Mouse (Mus musculus) CH12.LX (cell line): ENCODE measurements at regions not wholly inside any gene's neighbourhood (a gene's known extent, or its start where the extent isn't known, plus 50 kb on each side); places are given as distances from the start of the nearest gene placed in this dataset.

Experiments used
- DNase-seq: peaks from one replicate; pipeline ENCODE4 v3.0.0-alpha.2; 2013; ENCODE audit errors: extremely low read depth
- H3K27ac ChIP-seq: 2 replicates; pipeline ENCODE4 v1.5.1; 2012; ENCODE audit warnings: low read depth, mild to moderate bottlenecking, control low read depth, moderate library complexity; ENCODE audit not compliant: insufficient read depth
- H3K27me3 ChIP-seq: replicated peaks from 2 replicates; pipeline ENCODE3; 2012; ENCODE audit warnings: inconsistent platforms
- H3K36me3 ChIP-seq, 2 experiments: replicated peaks in 1 of 2; 2 replicates each; pipeline versions ENCODE3 to v1.6.1; 2012; ENCODE audit warnings: inconsistent platforms in 1 of 2, low read length in 1 of 2, mild to moderate bottlenecking in 1 of 2, mixed read lengths in 1 of 2, moderate library complexity in 1 of 2; ENCODE audit not compliant: control insufficient read depth in 1 of 2, insufficient read depth in 1 of 2
- H3K4me1 ChIP-seq, 2 experiments: 2 replicates each; pipeline ENCODE4 v1.6.1; 2012; ENCODE audit warnings: inconsistent platforms in 1 of 2, moderate library complexity in 1 of 2; ENCODE audit not compliant: insufficient read depth in 2 of 2, control insufficient read depth in 1 of 2
- H3K4me2 ChIP-seq: 2 replicates; pipeline ENCODE4 v1.6.1; 2012; ENCODE audit warnings: low read depth, mild to moderate bottlenecking, control low read depth; ENCODE audit not compliant: poor library complexity, insufficient read depth, severe bottlenecking
- H3K4me3 ChIP-seq, 3 experiments: fragments of 150-350 bp in 1 of 3; sonication (generic) in 1 of 3; replicated peaks in 1 of 3; 2 replicates each; pipeline versions ENCODE3 to v1.5.1; 2011 to 2012; ENCODE audit warnings: low read depth in 2 of 3, low read length in 2 of 3, mild to moderate bottlenecking in 2 of 3, moderate library complexity in 2 of 3, control low read depth in 1 of 3, improper control_type of control experiment in 1 of 3, inconsistent platforms in 1 of 3, mixed read lengths in 1 of 3; ENCODE audit not compliant: poor library complexity in 1 of 3
- H3K79me2 ChIP-seq: replicated peaks from 2 replicates; pipeline ENCODE4 v1.6.1; 2012; ENCODE audit warnings: mild to moderate bottlenecking, moderate library complexity; ENCODE audit not compliant: control insufficient read depth, poor library complexity, insufficient read depth, severe bottlenecking; ENCODE audit errors: extremely low read depth
- H3K9ac ChIP-seq: 2 replicates; pipeline ENCODE4 v1.6.1; 2012; ENCODE audit warnings: low read depth, mild to moderate bottlenecking, control low read depth, moderate library complexity; ENCODE audit not compliant: insufficient read depth
- H3K9me3 ChIP-seq: replicated peaks from 2 replicates; pipeline ENCODE3; 2012; ENCODE audit warnings: low read length, inconsistent platforms, mixed read lengths
- CHD1 ChIP-seq: IDR thresholded peaks from 2 replicates; pipeline ENCODE4 v1.6.1; 2012; ENCODE audit warnings: low read depth, low read length, improper control_type of control experiment, inconsistent platforms
- CHD2 ChIP-seq: IDR thresholded peaks from 2 replicates; pipeline ENCODE4 v1.6.1; 2011; ENCODE audit warnings: low read length, improper control_type of control experiment
- CTCF ChIP-seq, 2 experiments: IDR thresholded peaks in 1 of 2; conservative IDR thresholded peaks in 1 of 2; 2 replicates each; pipeline ENCODE4 v1.5.1; 2011 to 2012; ENCODE audit warnings: low read depth in 2 of 2, low read length in 2 of 2, improper control_type of control experiment in 1 of 2, inconsistent platforms in 1 of 2, mild to moderate bottlenecking in 1 of 2, moderate library complexity in 1 of 2
- E2F4 ChIP-seq: IDR thresholded peaks from 2 replicates; pipeline ENCODE4 v1.6.1; 2011; ENCODE audit warnings: low read depth, low read length, improper control_type of control experiment; ENCODE audit not compliant: insufficient replicate concordance
- ETS1 ChIP-seq: conservative IDR thresholded peaks from 2 replicates; pipeline ENCODE4 v1.6.1; 2012; ENCODE audit warnings: low read depth, mild to moderate bottlenecking, inconsistent platforms, low read length, improper control_type of control experiment, moderate library complexity
- HCFC1 ChIP-seq: IDR thresholded peaks from 2 replicates; pipeline ENCODE4 v1.6.1; 2012; ENCODE audit warnings: low read depth, mild to moderate bottlenecking, inconsistent platforms, low read length, improper control_type of control experiment
- JUN ChIP-seq: IDR thresholded peaks from 2 replicates; pipeline ENCODE4 v1.6.1; 2011; ENCODE audit warnings: low read depth, mild to moderate bottlenecking, low read length, improper control_type of control experiment, moderate library complexity; ENCODE audit not compliant: insufficient read depth
- JUND ChIP-seq: conservative IDR thresholded peaks from 2 replicates; pipeline ENCODE4 v1.6.1; 2011; ENCODE audit warnings: low read depth, low read length, improper control_type of control experiment
- KAT2A ChIP-seq: IDR thresholded peaks from 2 replicates; pipeline ENCODE4 v1.6.1; 2012; ENCODE audit warnings: low read length, improper control_type of control experiment, inconsistent platforms; ENCODE audit not compliant: insufficient replicate concordance
- MAFK ChIP-seq: IDR thresholded peaks from 2 replicates; pipeline ENCODE4 v1.6.1; 2011; ENCODE audit warnings: low read length, improper control_type of control experiment; ENCODE audit not compliant: insufficient replicate concordance
- MAX ChIP-seq: IDR thresholded peaks from 2 replicates; pipeline ENCODE4 v1.6.1; 2011; ENCODE audit warnings: low read length, improper control_type of control experiment
- MAZ ChIP-seq: IDR thresholded peaks from 2 replicates; pipeline ENCODE4 v1.6.1; 2012; ENCODE audit warnings: low read depth, mild to moderate bottlenecking, inconsistent platforms, low read length, improper control_type of control experiment, moderate library complexity
- MEF2A ChIP-seq: IDR thresholded peaks from 2 replicates; pipeline ENCODE4 v1.6.1; 2014; ENCODE audit warnings: low read depth, mild to moderate bottlenecking, inconsistent platforms, low read length, improper control_type of control experiment, borderline replicate concordance
- MYC ChIP-seq: IDR thresholded peaks from 2 replicates; pipeline ENCODE4 v1.6.1; 2011; ENCODE audit warnings: low read depth, mild to moderate bottlenecking, improper control_type of control experiment, low read length
- NELFE ChIP-seq: IDR thresholded peaks from 2 replicates; pipeline ENCODE4 v1.6.1; 2011; ENCODE audit warnings: low read depth, low read length, improper control_type of control experiment
- NRF1 ChIP-seq: IDR thresholded peaks from 2 replicates; pipeline ENCODE4 v1.6.1; 2014; ENCODE audit warnings: low read depth, mild to moderate bottlenecking, inconsistent platforms, low read length, improper control_type of control experiment, moderate library complexity
- PAX5 ChIP-seq: IDR thresholded peaks from 2 replicates; pipeline ENCODE4 v1.6.1; 2012; ENCODE audit warnings: low read length, inconsistent platforms, mixed read lengths
- POLR2A ChIP-seq: IDR thresholded peaks from 2 replicates; pipeline ENCODE4 v1.6.1; 2011; ENCODE audit warnings: low read depth, mild to moderate bottlenecking, improper control_type of control experiment, low read length
- POLR2AphosphoS2 ChIP-seq: IDR thresholded peaks from 2 replicates; pipeline ENCODE4 v1.6.1; 2011; ENCODE audit warnings: low read depth, low read length, improper control_type of control experiment
- RAD21 ChIP-seq: IDR thresholded peaks from 2 replicates; pipeline ENCODE4 v1.6.1; 2011; ENCODE audit warnings: low read depth, mild to moderate bottlenecking, low read length, improper control_type of control experiment, moderate library complexity
- SMC3 ChIP-seq: IDR thresholded peaks from 2 replicates; pipeline ENCODE4 v1.6.1; 2011; ENCODE audit warnings: low read depth, low read length, improper control_type of control experiment
- TBP ChIP-seq: conservative IDR thresholded peaks from 2 replicates; pipeline ENCODE4 v1.6.1; 2011; ENCODE audit warnings: low read depth, low read length, improper control_type of control experiment
- UBTF ChIP-seq: IDR thresholded peaks from 2 replicates; pipeline ENCODE4 v1.6.1; 2012; ENCODE audit warnings: low read depth, mild to moderate bottlenecking, inconsistent platforms, low read length, improper control_type of control experiment, moderate library complexity
- USF1 ChIP-seq: IDR thresholded peaks from 2 replicates; pipeline ENCODE4 v1.6.1; 2014; ENCODE audit warnings: low read depth, mild to moderate bottlenecking, inconsistent platforms, low read length, improper control_type of control experiment
- USF2 ChIP-seq: conservative IDR thresholded peaks from 2 replicates; pipeline ENCODE4 v1.6.1; 2011; ENCODE audit warnings: low read depth, low read length, improper control_type of control experiment
- ZC3H11A ChIP-seq: IDR thresholded peaks from 2 replicates; pipeline ENCODE4 v1.6.1; 2012; ENCODE audit warnings: low read depth, mild to moderate bottlenecking, inconsistent platforms, low read length, improper control_type of control experiment
- ZKSCAN1 ChIP-seq: IDR thresholded peaks from 2 replicates; pipeline ENCODE4 v1.6.1; 2012; ENCODE audit warnings: low read depth, inconsistent platforms, low read length, improper control_type of control experiment, borderline replicate concordance
- ZNF384 ChIP-seq: IDR thresholded peaks from 2 replicates; pipeline ENCODE4 v1.6.1; 2012; ENCODE audit warnings: low read depth, low read length, improper control_type of control experiment, inconsistent platforms
- dilution Hi-C: fragments of 300-500 bp; cut with MboI; formaldehyde crosslinking; loops from 2 replicates; pipeline ENCODE4 v1.14.3; 2020; ENCODE audit warnings: low sequenced_read_pairs; ENCODE audit not compliant: extremely low pct_unique_long_range_greater_than_20kb, extremely low pct_ligation_motif_present
- in situ Hi-C: fragments of 300-500 bp; cut with MboI; formaldehyde crosslinking; loops from 3 replicates; pipeline ENCODE4 v1.14.3; 2019; ENCODE audit warnings: low sequenced_read_pairs, low pct_ligation_motif_present, low pct_unique_long_range_greater_than_20kb, mixed read lengths

- H3K27me3 ChIP-seq, result no peaks in the 10 kb centered on the region
- TF ChIP-seq KAT2A (no peak), MAZ (no peak), POLR2AphosphoS2 (no peak), JUND (no peak), CHD1 (no peak), MAX (no peak), RAD21 (no peak), POLR2A (no peak), ZC3H11A (no peak), PAX5 (no peak), NELFE (no peak), MEF2A (no peak), SMC3 (no peak), MAFK (no peak)
- TF ChIP-seq, all 38 proteins: peak for 0
- H3K4me3 ChIP-seq, result no peak overlapping the region
- no peak for DNase-seq
- H3K9ac ChIP-seq, result no peak overlapping the region
- dilution Hi-C loops (no loop called here), in situ Hi-C loops (no loop called here)
- peaks cover 0 to 16% of the 10 kb centered on the region in 2 experiments; a peak in 2 of 4 replicates for H3K4me1 ChIP-seq
- H3K36me3 ChIP-seq, result no peaks in the 10 kb centered on the region
- H3K9me3 ChIP-seq, result no peaks in the 10 kb centered on the region
- no peak overlapping the region for H3K4me2 ChIP-seq
- no peaks in the 10 kb centered on the region for H3K79me2 ChIP-seq
- H3K27ac ChIP-seq, result no peak overlapping the region
Measured at GRCm38 (mm10) chr14:46195939-46196338, 183.3 kb upstream of the Gm15217 start.

DNA sequence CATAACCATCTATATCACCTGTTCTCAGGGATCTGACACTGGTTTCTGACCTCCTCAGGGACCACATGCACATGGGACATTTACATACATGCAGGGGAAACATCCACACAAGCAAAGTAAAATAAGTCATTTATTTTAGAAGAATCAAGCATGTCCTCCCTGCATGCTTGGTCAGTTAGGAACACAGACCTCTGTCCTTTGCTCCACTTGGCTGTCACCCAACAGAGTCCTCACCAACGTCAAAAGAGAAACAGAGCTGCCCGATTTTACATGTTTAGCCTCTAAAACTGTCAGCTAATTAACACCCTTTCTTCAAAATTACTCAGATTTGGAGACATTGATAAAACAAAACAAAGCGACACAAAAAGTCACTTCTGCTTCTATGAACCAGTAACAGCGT, 176.4 kb upstream of the Gm15217 start:
- dilution Hi-C loops (no loop called here), in situ Hi-C loops (no loop called here)

More for the DNA sequence above, 176.4 kb upstream of the Gm15217 start:
- Histone ChIP-seq H3K27me3 (no peaks in the 10 kb centered on the region), H3K9me3 (peaks cover 4% of the 10 kb centered on the region), H3K4me2 (no peak overlapping the region)
- DNase-seq, result no peak
- TF ChIP-seq JUN, result no peak
- no peak for TF ChIP-seq MAFK
- TF ChIP-seq MYC, result no peak
- no peak for TF ChIP-seq CHD2
- TF ChIP-seq SMC3, result no peak
- TF ChIP-seq TBP, result no peak
- no peak for TF ChIP-seq CHD1
- TF ChIP-seq ZKSCAN1, result no peak
- no peak for TF ChIP-seq ETS1
- TF ChIP-seq NRF1, result no peak
- no peak for TF ChIP-seq USF2
- TF ChIP-seq UBTF, result no peak
- no peak for TF ChIP-seq E2F4
- TF ChIP-seq USF1, result no peak
- TF ChIP-seq CTCF (conservative IDR thresholded peaks at IDR 0.05 in 1 of 2, IDR thresholded peaks at IDR 0.05 in 1 of 2; ENCODE audit: low read depth in 2 of 2, low read length in 2 of 2), result no peak
- no peak for TF ChIP-seq HCFC1
- no peak for TF ChIP-seq ZNF384
- TF ChIP-seq, all 38 proteins: peak for 0
- H3K4me3 ChIP-seq, result no peak overlapping the region
- no peak overlapping the region for H3K27ac ChIP-seq
- no peaks in the 10 kb centered on the region for H3K36me3 ChIP-seq
- H3K79me2 ChIP-seq, result no peaks in the 10 kb centered on the region
- no peak overlapping the region for H3K9ac ChIP-seq
- H3K4me1 ChIP-seq, result no peaks in the 10 kb centered on the region
